Mouse (Mus musculus) heart, embryonic 14.5 days (tissue): Measurements from ENCODE around the gene Ugt1a10. TPM values are rescaled to one million over a fixed set of nuclear protein-coding genes. Genes with fewer than 3 reads are reported as not detected.

ENCODE experiments used
- ATAC-seq: fragments of 200-750 bp; cut with Nextera tagmentation; 2 replicates; pipeline ENCODE4 v1.8.0; 2017; ENCODE audit warnings: low read depth, moderate TSS enrichment; ENCODE audit not compliant: insufficient number of reproducible peaks, insufficient read depth, low FRiP score
- H3K27ac ChIP-seq, 2 experiments: fragments of 200-500 bp in 1 of 2; fragments of 300-500 bp in 1 of 2; sonication (generic) in 1 of 2; replicated peaks in 1 of 2; 2 replicates each; pipeline ENCODE4 v1.5.1; 2012 to 2014; ENCODE audit warnings: low read depth in 2 of 2, low read length in 2 of 2, control low read depth in 1 of 2, mild to moderate bottlenecking in 1 of 2, mixed read lengths in 1 of 2; ENCODE audit not compliant: control insufficient read depth in 1 of 2, insufficient read depth in 1 of 2
- H3K27me3 ChIP-seq: fragments of 300-500 bp; sonication (generic); 2 replicates; pipeline ENCODE4 v1.6.1; 2014; ENCODE audit warnings: mild to moderate bottlenecking, low read length, control low read depth; ENCODE audit not compliant: control insufficient read depth, insufficient read depth
- H3K36me3 ChIP-seq: fragments of 300-500 bp; sonication (generic); 2 replicates; pipeline ENCODE4 v1.6.1; 2014; ENCODE audit warnings: mild to moderate bottlenecking, control low read depth, low read length, mixed read lengths; ENCODE audit not compliant: control insufficient read depth, insufficient read depth
- H3K4me1 ChIP-seq, 2 experiments: fragments of 200-500 bp in 1 of 2; fragments of 300-500 bp in 1 of 2; sonication (generic) in 1 of 2; 2 replicates each; pipeline ENCODE4 v1.6.1; 2012 to 2014; ENCODE audit warnings: low read length in 2 of 2, control low read depth in 1 of 2, mixed read lengths in 1 of 2; ENCODE audit not compliant: control insufficient read depth in 2 of 2, insufficient read depth in 2 of 2
- H3K4me2 ChIP-seq: fragments of 300-500 bp; sonication (generic); 2 replicates; pipeline ENCODE4 v1.6.1; 2014; ENCODE audit warnings: mild to moderate bottlenecking, low read length
- H3K4me3 ChIP-seq, 2 experiments: fragments of 200-500 bp in 1 of 2; fragments of 300-500 bp in 1 of 2; sonication (generic) in 1 of 2; 2 replicates each; pipeline ENCODE4 v1.5.1; 2012 to 2014; ENCODE audit warnings: low read length in 2 of 2, mild to moderate bottlenecking in 2 of 2, control low read depth in 1 of 2, low read depth in 1 of 2, moderate library complexity in 1 of 2; ENCODE audit not compliant: control insufficient read depth in 1 of 2, insufficient read depth in 1 of 2
- H3K9ac ChIP-seq: fragments of 300-500 bp; sonication (generic); 2 replicates; pipeline ENCODE4 v1.6.1; 2014; ENCODE audit warnings: mild to moderate bottlenecking, low read length
- H3K9me3 ChIP-seq: fragments of 300-500 bp; sonication (generic); 2 replicates; pipeline ENCODE4 v1.6.1; 2016; ENCODE audit warnings: low read length, control low read depth; ENCODE audit not compliant: control insufficient read depth
- WGBS: fragments of 180-500 bp; shearing (Covaris S2); extraction: QIAGEN DNeasy Blood & Tissue Kit; methylation state at CpG from one replicate; pipeline ENCODE4 v1.1.7; 2014; 5-methylcytosine and 5-hydroxymethylcytosine counted together
- polyA plus RNA-seq: library from polyadenylated mRNA; unstranded; fragments of >200 nt; fragmentation: Nextera tagmentation; extraction: Ambion mirVana; gene quantifications from 2 replicates; pipeline ENCODE4 v1.2.1, GENCODE M21; 2014

The Ugt1a10 gene
- polyA plus RNA-seq, 1 experiment from 2014 or later, result not detected

DNA sequence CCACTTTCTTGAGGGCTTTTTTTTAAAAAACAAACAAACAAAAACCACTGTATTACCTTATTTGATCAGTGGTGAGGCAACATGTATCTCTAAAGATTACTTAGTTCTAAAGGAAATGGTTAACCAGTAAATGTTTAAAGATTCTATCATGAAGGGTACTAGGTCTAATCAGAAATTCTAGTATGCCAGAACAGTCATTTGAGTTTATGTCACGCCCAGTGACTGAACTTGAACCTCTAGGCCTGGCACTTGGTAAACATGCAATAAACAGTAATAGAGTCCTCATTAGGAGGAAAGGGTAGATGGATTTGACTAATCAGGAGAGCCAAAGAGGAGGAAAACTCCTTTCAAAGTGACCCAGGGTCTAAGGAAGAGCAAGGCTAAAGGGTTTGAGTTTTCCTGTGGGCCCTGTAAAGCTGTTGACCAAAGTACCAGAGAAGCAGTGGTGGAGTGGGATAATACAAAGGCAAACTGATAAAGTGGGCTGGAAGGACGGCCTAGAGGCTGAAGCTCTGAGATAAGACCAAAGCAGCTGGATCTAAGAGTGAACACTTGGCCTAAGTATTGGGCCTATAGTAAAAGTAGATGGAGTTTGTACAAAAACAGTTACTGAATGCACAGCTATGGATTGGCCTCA, 151.8 kb downstream of the Ugt1a10 start:
- Histone ChIP-seq H3K9me3 (peaks cover 8% of the 10 kb centered on the region), H3K9ac (no peak overlapping the region)
- no peak for ATAC-seq

DNA sequence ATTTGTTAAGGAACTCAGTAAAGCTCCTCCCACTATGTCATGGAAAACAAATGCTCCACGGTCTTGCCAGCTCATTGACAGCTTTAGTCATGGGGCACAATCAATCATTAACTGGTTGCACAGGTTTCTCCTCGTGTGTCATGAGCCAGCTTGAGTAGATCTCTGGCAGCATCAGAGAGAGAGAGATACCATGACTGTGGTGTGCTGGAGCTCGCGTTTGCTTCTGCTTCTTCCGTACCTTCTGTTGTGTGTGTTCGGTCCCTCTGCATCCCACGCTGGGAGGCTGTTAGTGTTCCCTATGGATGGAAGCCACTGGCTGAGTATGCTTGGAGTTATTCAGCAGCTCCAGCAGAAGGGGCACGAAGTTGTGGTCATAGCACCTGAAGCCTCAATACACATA, 156.6 kb downstream of the Ugt1a10 start, which contains the start of gene Ugt1a1:
Gene Ugt1a1 (plus strand): TSS at position 148 of the 400 bp plus-strand sequence.
- no peak within 1 kb of the TSS for H3K27ac ChIP-seq
- peak; percentile 4; the same call in 1 of the 2 replicates for ATAC-seq
- H3K36me3 ChIP-seq, result no peaks in the 10 kb centered on the region
- H3K9me3 ChIP-seq, result peaks cover 47% of the 10 kb centered on the region
- H3K4me3 ChIP-seq, result no peak within 1 kb of the TSS
- no peaks in the 10 kb centered on the region for H3K27me3 ChIP-seq
- 61% methylated on average over 8 of the region's 8 CpGs for WGBS
- H3K4me1 ChIP-seq, result no peaks in the 10 kb centered on the region
- H3K9ac ChIP-seq, result no peak within 1 kb of the TSS
- H3K4me2 ChIP-seq, result no peak within 1 kb of the TSS

More for the DNA sequence above, 151.8 kb downstream of the Ugt1a10 start:
- no peak overlapping the region for H3K4me2 ChIP-seq
- no peaks in the 10 kb centered on the region for H3K27me3 ChIP-seq
- H3K27ac ChIP-seq, result no peak overlapping the region
- 43% methylated on average over 2 of the region's 2 CpGs for WGBS
- peaks cover 3% of the 10 kb centered on the region in 2 experiments; a peak in 2 of 4 replicates for H3K4me1 ChIP-seq
- no peaks in the 10 kb centered on the region for H3K36me3 ChIP-seq
- no peak overlapping the region for H3K4me3 ChIP-seq

DNA sequence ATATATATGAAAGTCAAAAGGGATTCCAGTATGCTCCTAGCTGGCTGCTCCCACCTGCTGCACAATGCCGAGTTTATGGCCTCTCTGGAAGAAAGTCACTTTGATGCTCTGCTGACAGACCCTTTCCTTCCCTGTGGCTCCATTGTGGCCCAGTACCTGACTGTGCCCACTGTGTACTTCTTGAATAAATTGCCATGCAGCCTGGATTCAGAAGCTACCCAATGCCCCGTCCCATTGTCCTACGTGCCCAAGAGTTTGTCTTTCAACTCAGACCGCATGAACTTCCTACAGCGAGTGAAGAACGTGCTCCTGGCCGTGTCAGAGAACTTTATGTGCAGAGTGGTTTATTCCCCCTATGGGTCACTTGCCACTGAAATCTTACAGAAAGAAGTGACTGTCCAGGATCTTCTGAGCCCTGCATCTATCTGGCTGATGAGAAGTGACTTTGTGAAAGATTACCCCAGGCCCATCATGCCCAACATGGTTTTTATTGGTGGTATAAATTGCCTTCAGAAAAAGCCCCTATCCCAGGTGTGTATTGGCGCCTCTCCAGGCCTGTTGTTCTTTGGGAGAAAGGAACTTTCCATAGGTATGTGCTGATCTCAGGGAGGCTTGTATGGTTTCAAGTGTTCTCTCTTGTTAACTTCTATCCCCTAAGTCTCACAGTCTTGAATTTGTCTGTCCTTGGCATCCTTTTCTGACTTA, 157.3 kb downstream of the Ugt1a10 start:
- H3K27me3 ChIP-seq, result no peaks in the 10 kb centered on the region
- WGBS, result 56% methylated on average over 8 of the region's 8 CpGs
- H3K4me1 ChIP-seq, result no peaks in the 10 kb centered on the region
- no peak overlapping the region for H3K4me2 ChIP-seq
- ATAC-seq, result peak; percentile 13; the same call in 1 of the 2 replicates
- H3K36me3 ChIP-seq, result no peaks in the 10 kb centered on the region
- no peak overlapping the region for H3K9ac ChIP-seq
- no peak overlapping the region for H3K4me3 ChIP-seq
- no peak overlapping the region for H3K27ac ChIP-seq
- peaks cover 47% of the 10 kb centered on the region for H3K9me3 ChIP-seq

DNA sequence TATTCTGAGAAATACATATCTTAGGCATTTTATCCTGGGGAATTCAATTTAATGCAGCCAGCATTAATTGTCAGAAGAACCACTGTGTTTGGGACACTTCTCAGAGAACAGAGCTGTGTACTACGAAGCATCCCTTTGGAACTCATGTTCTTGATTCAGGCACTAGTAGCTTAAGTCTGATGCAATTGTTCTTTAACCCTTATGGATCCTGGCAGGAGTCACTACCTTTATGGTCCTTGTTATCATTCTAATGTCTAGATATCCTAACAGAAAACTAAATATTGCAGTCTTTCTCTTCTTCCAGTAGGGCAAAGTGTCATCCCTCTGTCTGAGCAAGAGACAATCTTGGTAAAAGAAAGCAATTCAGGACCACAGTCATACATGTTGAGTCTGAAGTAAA, 157.9 kb downstream of the Ugt1a10 start:
- no peak for ATAC-seq
- H3K36me3 ChIP-seq, result no peaks in the 10 kb centered on the region
- no peaks in the 10 kb centered on the region for H3K4me1 ChIP-seq
- no peaks in the 10 kb centered on the region for H3K27me3 ChIP-seq
- 68% methylated on average over 1 of the region's 1 CpGs for WGBS
- H3K4me2 ChIP-seq, result no peak overlapping the region
- H3K4me3 ChIP-seq, result no peak overlapping the region
- H3K27ac ChIP-seq, result no peak overlapping the region
- H3K9me3 ChIP-seq, result peaks cover 47% of the 10 kb centered on the region
- no peak overlapping the region for H3K9ac ChIP-seq

DNA sequence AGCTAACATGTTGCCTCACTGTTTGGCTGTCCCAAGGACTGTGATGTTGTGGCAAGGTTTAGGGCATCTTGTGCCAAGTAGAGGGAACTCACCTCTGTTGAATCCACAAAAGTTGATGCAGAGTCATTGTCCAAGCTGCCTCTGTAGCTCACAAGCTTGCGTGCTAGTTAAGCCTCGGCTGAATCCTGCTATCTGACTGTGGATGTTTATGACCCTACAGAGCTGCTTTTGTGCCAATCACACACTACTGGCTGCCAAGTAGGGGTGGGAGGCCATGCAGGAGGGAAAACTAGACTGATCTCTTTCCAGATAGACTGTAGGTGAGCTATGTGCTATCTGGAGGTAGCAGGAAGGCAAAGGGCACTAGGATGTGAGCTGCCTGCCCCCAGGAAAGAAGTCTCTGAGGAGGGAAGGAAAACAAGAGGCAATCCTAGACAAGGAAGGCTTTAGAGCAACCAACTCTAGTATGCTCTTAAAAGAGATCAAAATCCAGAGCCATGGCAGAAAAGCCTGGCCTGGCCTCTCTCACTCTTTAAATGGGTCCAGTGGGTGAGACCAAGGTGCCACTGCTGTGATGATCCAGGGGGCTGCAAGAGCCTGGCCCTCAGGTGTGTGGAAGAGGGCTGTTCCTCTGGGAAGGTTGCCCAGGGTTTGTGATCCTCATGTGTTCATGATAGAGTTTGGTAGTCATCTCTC, 158.7 kb downstream of the Ugt1a10 start:
- ATAC-seq, result 0 out of 2 replicates have a peak, but pooled peaks have one; percentile 5
- Histone ChIP-seq H3K4me2 (no peak overlapping the region), H3K27me3 (no peaks in the 10 kb centered on the region), H3K4me1 (no peaks in the 10 kb centered on the region), H3K9me3 (peaks cover 47% of the 10 kb centered on the region), H3K4me3 (no peak overlapping the region), H3K36me3 (no peaks in the 10 kb centered on the region), H3K27ac (no peak overlapping the region), H3K9ac (no peak overlapping the region)
- 67% methylated on average over 2 of the region's 2 CpGs for WGBS

DNA sequence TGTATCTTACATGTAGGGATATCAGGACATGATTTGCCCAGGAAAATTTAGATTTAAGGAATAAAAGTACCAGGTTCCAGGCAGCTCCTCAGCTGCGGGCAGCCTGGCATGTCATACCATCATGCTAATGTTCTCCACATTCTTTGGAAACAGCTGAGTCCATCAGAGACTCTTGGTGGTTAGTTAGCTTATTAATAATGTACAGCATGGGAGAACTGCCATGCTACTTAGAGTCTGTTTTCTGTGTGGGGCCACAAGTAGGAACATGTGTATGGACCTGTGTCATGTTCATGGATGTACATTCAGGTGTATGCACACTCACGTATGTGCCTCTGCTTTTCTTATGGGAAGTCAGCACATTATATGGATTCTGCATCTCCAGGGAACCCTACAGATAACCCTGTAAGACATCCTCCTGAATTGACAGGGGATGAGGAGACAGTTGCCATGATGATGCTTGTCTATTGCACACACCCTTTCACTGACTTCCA, 159.3 kb downstream of the Ugt1a10 start:
- Histone ChIP-seq H3K4me2 (no peak overlapping the region), H3K4me3 (no peak overlapping the region), H3K9me3 (peaks cover 47% of the 10 kb centered on the region), H3K27ac (no peak overlapping the region), H3K36me3 (no peaks in the 10 kb centered on the region), H3K4me1 (no peaks in the 10 kb centered on the region), H3K27me3 (no peaks in the 10 kb centered on the region), H3K9ac (no peak overlapping the region)
- WGBS, result 70% methylated on average over 2 of the region's 2 CpGs
- ATAC-seq, result no peak

DNA sequence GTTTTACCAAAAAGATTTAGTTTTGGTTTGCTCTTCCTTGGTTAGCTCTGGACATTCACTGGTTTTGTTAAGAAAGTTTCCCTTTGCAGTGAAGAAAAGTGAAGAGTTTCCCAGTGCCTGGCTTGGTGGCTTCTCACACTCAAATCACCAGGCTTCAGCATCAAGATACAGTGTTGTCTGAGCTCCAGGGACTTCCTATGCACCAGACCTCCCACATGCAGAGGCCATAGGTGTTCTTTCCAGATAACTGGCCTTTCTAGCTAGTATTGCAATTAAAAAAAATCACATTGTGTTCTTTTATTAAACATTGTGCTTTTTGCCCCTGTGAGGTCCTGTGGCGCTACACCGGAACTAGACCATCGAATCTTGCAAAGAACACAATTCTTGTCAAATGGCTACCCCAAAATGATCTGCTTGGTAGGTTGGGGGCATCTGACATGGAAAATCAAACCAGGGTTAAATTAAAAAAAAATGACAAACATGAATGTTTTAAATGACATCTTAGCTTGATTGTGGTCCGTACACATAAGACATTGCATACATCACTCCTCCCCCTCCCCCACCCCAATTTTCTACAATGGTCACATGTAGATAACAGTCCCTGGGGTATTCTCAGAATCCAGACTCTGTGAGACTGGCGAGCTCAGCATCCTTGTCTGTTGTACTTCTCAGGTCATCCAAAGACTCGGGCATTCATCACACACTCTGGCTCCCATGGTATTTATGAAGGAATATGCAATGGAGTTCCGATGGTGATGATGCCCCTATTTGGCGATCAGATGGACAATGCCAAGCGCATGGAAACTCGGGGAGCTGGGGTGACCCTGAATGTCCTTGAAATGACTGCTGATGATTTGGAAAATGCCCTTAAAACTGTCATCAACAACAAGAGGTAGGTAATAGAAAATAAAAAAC, 160.5 kb downstream of the Ugt1a10 start:
- no peak overlapping the region for H3K4me2 ChIP-seq
- no peak overlapping the region for H3K27ac ChIP-seq
- no peaks in the 10 kb centered on the region for H3K4me1 ChIP-seq
- H3K27me3 ChIP-seq, result no peaks in the 10 kb centered on the region
- no peaks in the 10 kb centered on the region for H3K36me3 ChIP-seq
- H3K4me3 ChIP-seq, result no peak overlapping the region
- H3K9ac ChIP-seq, result no peak overlapping the region
- peaks cover 47% of the 10 kb centered on the region for H3K9me3 ChIP-seq
- no peak for ATAC-seq
- WGBS, result 62% methylated on average over 10 of the region's 10 CpGs
